Mouse (Mus musculus): Measurements from ENCODE around the gene Hamp2. TPM values are rescaled to one million over a fixed set of nuclear protein-coding genes. Genes with fewer than 3 reads are reported as not detected.
"Not testable (repeated sequence)": the region's sequence is repeated elsewhere in the genome, so short reads cannot be mapped to it uniquely, and the experiment has no call there.

Gene Hamp2
- polyA plus RNA-seq, 1 experiment from 2014 or later: 0.52 TPM

GRCm38 (mm10) chr7:30935422-30936099, 11.1 kb upstream of the Hamp2 start:
- not testable (repeated sequence) for H3K9me3 ChIP-seq (ENCODE audit: control insufficient read depth, low read length); ATAC-seq (ENCODE audit: low FRiP score, low TSS enrichment); H3K27me3 ChIP-seq (ENCODE audit: control insufficient read depth, insufficient read depth, low read length); DNase-seq (ENCODE audit: low spot score); H3K36me3 ChIP-seq (ENCODE audit: control insufficient read depth, insufficient read depth, low read length); H3K4me2 ChIP-seq (replicated peaks; ENCODE audit: low read depth); H3K27ac ChIP-seq (replicated peaks); H3K4me1 ChIP-seq (replicated peaks; ENCODE audit: control insufficient read depth, insufficient read depth); H3K4me3 ChIP-seq (ENCODE audit: low read depth, low read length); H3K9ac ChIP-seq (ENCODE audit: low read length)
- WGBS: 67% methylated on average over 6 of the region's 6 CpGs

DNA sequence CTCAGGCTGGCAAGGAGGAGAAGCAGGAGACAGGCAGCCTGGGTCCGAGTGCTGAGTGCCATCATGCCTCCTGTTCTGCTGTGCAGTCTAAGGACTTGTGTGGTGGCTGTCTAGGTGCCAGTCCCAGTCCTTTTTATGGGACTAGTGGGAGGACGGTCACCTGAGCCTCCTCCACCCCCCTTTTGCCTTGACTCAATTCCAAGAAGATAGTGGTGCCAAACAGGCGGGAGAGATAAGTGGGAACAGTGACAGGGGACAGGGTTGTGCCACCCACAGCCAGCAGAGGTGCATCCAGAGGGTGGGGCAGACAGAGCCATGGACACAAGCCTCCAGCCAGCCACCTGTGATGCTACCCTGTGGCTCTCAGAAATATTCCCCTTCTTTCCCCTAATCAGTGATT, 410 bp downstream of the Hamp2 start:
- Histone ChIP-seq H3K9ac (ENCODE audit: low read length) (no peak overlapping the region), H3K4me1 (replicated peaks; ENCODE audit: control insufficient read depth, insufficient read depth) (no peaks in the 10 kb centered on the region), H3K27ac (replicated peaks) (no peak overlapping the region), H3K4me2 (replicated peaks; ENCODE audit: low read depth) (no peak overlapping the region), H3K36me3 (ENCODE audit: control insufficient read depth, insufficient read depth, low read length) (no peaks in the 10 kb centered on the region), H3K4me3 (ENCODE audit: low read depth, low read length) (no peak overlapping the region), H3K27me3 (ENCODE audit: control insufficient read depth, insufficient read depth, low read length) (no peaks in the 10 kb centered on the region), H3K9me3 (ENCODE audit: control insufficient read depth, low read length) (no peaks in the 10 kb centered on the region)
- DNase-seq (ENCODE audit: low spot score) (no peak), ATAC-seq (ENCODE audit: low FRiP score, low TSS enrichment) (no peak)
- 51% methylated on average over 3 of the region's 3 CpGs for WGBS
- TF ChIP-seq CTCF (IDR thresholded peaks at IDR 0.05; ENCODE audit: low read depth) (no peak), EP300 (optimal IDR thresholded peaks at IDR 0.05) (no peak)

DNA sequence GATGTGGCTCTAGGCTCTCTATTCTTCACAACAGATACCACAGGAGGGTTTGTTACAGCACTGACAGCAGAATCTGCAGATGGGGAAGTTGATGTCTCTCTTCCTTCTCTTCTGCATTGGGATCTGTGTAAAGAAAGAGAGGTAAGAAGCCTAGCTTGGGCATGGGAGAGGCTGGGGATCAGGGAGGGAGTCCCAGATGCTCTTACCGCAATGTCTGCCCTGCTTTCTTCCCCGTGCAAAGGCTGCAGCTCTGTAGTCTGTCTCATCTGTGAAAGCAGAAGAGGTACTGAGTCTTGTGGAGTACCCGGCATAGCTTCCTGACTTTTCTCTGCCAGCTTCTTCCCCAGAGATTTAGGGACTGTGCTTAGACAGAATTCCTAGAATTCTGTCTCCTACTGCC, 2.0 kb downstream of the Hamp2 start:
- not testable (repeated sequence) for H3K4me3 ChIP-seq (ENCODE audit: low read depth, low read length); H3K27ac ChIP-seq (replicated peaks); H3K4me2 ChIP-seq (replicated peaks; ENCODE audit: low read depth); H3K36me3 ChIP-seq (ENCODE audit: control insufficient read depth, insufficient read depth, low read length); H3K9me3 ChIP-seq (ENCODE audit: control insufficient read depth, low read length); H3K9ac ChIP-seq (ENCODE audit: low read length); DNase-seq (ENCODE audit: low spot score); H3K27me3 ChIP-seq (ENCODE audit: control insufficient read depth, insufficient read depth, low read length); ATAC-seq (ENCODE audit: low FRiP score, low TSS enrichment); H3K4me1 ChIP-seq (replicated peaks; ENCODE audit: control insufficient read depth, insufficient read depth)
- WGBS: 35% methylated on average over 2 of the region's 3 CpGs

- no peaks in the 10 kb centered on the region for H3K27me3 ChIP-seq (ENCODE audit: control insufficient read depth, insufficient read depth, low read length)
- peak; percentile 77 for DNase-seq (ENCODE audit: low spot score)
- TF ChIP-seq EP300 (optimal IDR thresholded peaks at IDR 0.05) (no peak), CTCF (IDR thresholded peaks at IDR 0.05; ENCODE audit: low read depth) (no peak)
- H3K4me3 ChIP-seq (ENCODE audit: low read depth, low read length): no peak overlapping the region
- no peak overlapping the region for H3K9ac ChIP-seq (ENCODE audit: low read length)
- WGBS: 48% methylated on average over 3 of the region's 3 CpGs
- no peaks in the 10 kb centered on the region for H3K4me1 ChIP-seq (replicated peaks; ENCODE audit: control insufficient read depth, insufficient read depth)
- H3K9me3 ChIP-seq (ENCODE audit: control insufficient read depth, low read length): no peaks in the 10 kb centered on the region
- H3K36me3 ChIP-seq (ENCODE audit: control insufficient read depth, insufficient read depth, low read length): no peaks in the 10 kb centered on the region
- peak; percentile 66 for ATAC-seq (ENCODE audit: low FRiP score, low TSS enrichment)
- H3K4me2 ChIP-seq (replicated peaks; ENCODE audit: low read depth): no peak overlapping the region
- no peak overlapping the region for H3K27ac ChIP-seq (replicated peaks)
These were observed 4.3 kb downstream of the Hamp2 start for GRCm38 (mm10) chr7:30920217-30920616.

DNA sequence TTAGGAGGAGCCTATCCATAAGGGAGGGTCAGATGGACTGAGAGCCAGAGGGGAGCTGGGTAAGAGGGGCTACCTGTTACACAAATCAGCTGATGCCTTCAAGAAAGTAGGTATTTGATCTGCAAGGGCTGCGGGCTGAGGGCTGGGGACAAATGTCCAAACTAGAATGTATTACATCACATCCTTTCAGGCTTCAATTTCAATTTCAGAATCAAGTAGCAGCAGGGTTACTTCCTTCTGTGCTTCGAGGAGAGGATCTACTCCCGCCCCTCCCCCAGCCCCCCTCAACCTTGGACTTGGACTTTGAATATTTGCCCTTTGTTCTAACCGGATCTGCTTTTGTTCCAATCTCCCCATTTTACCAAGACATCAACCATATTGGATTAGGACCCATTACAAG, 7.3 kb downstream of the Hamp2 start:
- ATAC-seq (ENCODE audit: low FRiP score, low TSS enrichment) (no peak), DNase-seq (ENCODE audit: low spot score) (no peak)
- 47% methylated on average over 4 of the region's 4 CpGs for WGBS
- Histone ChIP-seq H3K4me3 (ENCODE audit: low read depth, low read length) (no peak overlapping the region), H3K9ac (ENCODE audit: low read length) (no peak overlapping the region), H3K4me1 (replicated peaks; ENCODE audit: control insufficient read depth, insufficient read depth) (no peaks in the 10 kb centered on the region), H3K4me2 (replicated peaks; ENCODE audit: low read depth) (no peak overlapping the region), H3K36me3 (ENCODE audit: control insufficient read depth, insufficient read depth, low read length) (no peaks in the 10 kb centered on the region), H3K9me3 (ENCODE audit: control insufficient read depth, low read length) (no peaks in the 10 kb centered on the region), H3K27ac (replicated peaks) (no peak overlapping the region), H3K27me3 (ENCODE audit: control insufficient read depth, insufficient read depth, low read length) (no peaks in the 10 kb centered on the region)
- TF ChIP-seq CTCF (IDR thresholded peaks at IDR 0.05; ENCODE audit: low read depth) (no peak), EP300 (optimal IDR thresholded peaks at IDR 0.05) (no peak)

DNA sequence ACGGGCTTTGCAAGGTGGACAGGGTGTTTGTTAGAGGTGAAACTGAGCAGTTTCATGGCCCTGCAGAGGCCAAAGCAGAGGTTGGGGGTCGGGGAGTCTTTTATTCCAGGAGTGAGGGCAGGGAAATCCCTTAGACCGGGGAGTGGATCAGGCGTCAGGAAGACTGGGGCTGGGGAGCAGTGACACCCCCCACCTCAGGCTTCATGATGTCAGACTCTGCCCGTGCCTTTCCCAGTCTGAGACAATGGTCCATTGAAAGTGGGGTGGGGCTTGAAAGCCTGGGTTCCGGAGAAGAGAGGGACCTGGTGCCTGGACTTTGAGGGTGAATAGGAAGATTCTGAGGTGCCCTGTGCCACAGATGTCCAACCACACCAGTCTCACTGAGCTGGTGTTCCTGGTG, 7.8 kb downstream of the Hamp2 start:
- H3K9me3 ChIP-seq (ENCODE audit: control insufficient read depth, low read length): no peaks in the 10 kb centered on the region
- H3K4me3 ChIP-seq (ENCODE audit: low read depth, low read length): no peak overlapping the region
- ATAC-seq (ENCODE audit: low FRiP score, low TSS enrichment) (no peak), DNase-seq (ENCODE audit: low spot score) (no peak)
- no peak overlapping the region for H3K4me2 ChIP-seq (replicated peaks; ENCODE audit: low read depth)
- no peaks in the 10 kb centered on the region for H3K27me3 ChIP-seq (ENCODE audit: control insufficient read depth, insufficient read depth, low read length)
- H3K9ac ChIP-seq (ENCODE audit: low read length): no peak overlapping the region
- 26% methylated on average over 6 of the region's 6 CpGs for WGBS
- H3K27ac ChIP-seq (replicated peaks): no peak overlapping the region
- TF ChIP-seq CTCF (IDR thresholded peaks at IDR 0.05; ENCODE audit: low read depth) (no peak), EP300 (optimal IDR thresholded peaks at IDR 0.05) (no peak)
- H3K36me3 ChIP-seq (ENCODE audit: control insufficient read depth, insufficient read depth, low read length): no peaks in the 10 kb centered on the region
- H3K4me1 ChIP-seq (replicated peaks; ENCODE audit: control insufficient read depth, insufficient read depth): no peaks in the 10 kb centered on the region
